Mouse (Mus musculus) ZHBTc4 (cell line): ENCODE data around the gene Poldip3.
"Not testable (repeated sequence)": the region's sequence is repeated elsewhere in the genome, so short reads cannot be mapped to it uniquely, and the experiment has no call there.

ENCODE experiments used
- DNase-seq: peaks from one replicate; pipeline ENCODE4 v3.0.0-alpha.2; 2011; ENCODE audit warnings: low read depth, low spot score

Gene Poldip3

DNA sequence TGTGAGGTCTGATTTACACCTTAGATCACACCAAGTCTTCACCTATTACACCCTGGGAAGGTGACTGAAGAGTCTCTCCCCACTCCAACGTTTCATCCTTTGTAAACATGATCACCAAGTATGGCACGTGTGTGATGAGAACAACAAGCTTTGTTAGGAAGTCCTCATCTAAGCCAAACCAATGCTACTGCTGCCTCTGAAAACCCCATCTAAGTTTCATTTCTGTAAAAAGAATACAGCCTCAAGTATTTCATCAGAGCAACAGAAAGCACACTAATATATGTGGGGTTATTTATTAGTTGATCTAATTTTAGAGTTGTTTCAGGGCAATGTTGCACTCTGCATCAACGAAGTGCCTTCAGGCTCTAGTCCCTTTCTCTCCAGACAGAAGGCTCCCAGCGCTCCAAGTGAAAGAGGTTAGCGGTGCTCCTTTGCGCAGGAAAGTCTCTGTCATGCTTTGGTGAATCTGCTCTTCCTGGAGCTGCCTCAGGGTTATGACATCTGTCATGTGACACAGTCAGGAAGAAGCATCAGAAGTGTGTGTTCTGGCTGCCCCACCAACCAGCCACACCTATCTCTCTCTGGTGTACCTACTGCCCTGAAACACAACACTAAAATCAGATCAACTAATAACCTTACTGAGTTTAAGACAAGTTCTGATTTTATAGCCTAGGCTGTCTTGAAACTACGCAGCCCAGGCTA lies 19.5 kb downstream of the Poldip3 start:
- DNase-seq: no peak

DNA sequence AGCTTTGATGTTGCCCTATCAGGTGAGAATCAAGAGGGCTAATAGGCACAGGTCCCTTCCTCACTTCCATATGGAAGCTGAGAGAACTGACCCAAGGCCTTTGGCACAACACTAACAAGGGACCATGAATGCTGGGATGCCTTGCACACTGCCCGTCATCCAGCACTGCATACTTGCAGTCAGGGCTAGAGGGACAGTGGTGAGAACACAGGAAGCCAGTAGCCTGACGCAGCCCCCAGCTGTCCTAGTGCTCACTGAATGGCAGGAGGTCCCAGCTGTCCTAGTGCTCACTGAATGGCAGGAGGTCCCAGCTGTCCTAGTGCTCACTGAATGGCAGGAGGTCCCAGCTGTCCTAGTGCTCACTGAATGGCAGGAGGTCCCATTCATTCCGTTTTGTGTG lies 22.1 kb downstream of the Poldip3 start:
- not testable (repeated sequence) for DNase-seq

DNA sequence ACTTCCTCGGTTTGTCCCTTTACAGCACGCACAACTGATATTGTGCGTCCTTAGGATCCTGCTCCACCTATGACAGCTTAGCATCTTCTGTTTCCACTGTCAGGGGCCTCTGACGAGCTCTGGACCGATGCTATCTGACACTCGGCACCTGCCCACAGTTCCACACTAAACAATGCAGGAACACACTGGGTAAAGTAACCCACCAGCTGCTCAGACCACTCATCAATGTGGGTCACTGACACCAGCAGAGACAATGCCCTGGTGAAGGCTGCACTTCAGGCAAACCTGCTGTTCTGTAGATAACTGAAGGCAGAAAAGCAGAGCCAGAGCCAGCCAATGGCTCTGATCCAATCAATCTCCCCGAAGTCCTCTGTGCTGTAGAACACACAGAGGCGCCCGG lies 22.6 kb downstream of the Poldip3 start:
- no peak for DNase-seq

DNA sequence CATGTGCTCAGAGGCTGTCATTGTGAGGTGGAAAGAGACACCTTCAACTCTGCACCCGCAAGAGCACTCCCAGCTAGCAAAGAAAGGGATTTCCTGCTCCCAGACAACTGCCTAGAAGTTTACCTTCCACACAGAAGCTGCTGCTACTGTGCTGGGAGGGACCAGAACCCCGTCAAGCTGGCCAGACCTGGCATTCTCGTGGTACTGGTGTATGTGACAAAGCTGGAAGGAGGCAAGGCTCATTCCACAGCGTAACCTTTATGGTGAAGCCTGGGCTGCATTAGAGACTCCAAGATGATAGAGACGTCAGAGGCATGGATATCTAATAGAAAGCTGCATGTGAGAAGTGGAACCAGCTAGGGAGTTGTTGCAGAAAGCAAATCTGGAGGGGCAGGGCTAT lies 24.6 kb downstream of the Poldip3 start:
- DNase-seq: no peak

DNA sequence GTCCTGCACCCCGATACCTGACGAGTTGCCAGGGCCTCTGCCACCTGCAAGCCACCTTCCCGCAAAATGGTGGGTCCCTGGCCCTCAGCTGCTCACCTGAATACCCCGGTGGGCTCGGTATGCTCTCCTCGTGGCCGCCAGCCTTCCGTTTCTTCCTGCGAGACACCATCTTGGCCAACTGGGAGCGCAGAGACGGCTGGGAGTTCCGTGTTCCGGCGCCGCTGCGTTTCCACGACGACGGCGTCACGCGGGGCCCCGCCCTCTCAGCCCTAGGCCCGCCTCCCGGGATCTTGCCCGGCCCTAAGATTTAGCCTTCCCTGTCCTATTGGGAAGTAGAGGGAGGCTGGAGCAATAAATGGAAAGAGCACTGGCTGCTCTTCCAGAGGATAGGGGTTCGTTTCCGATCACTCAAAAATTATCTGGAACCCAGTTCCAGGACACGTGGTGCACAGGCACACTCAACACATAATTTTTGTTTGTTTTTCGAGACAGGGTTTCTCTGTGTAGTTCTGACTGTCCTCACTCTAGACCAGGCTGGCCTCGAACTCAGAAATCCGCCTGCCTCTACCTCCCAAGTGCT lies 26.5 kb downstream of the Poldip3 start, which contains the start of gene Rrp7a:
Rrp7a (minus strand) TSS at position 236 of the 580 bp plus-strand sequence.
- peak; percentile 97 for DNase-seq

DNA sequence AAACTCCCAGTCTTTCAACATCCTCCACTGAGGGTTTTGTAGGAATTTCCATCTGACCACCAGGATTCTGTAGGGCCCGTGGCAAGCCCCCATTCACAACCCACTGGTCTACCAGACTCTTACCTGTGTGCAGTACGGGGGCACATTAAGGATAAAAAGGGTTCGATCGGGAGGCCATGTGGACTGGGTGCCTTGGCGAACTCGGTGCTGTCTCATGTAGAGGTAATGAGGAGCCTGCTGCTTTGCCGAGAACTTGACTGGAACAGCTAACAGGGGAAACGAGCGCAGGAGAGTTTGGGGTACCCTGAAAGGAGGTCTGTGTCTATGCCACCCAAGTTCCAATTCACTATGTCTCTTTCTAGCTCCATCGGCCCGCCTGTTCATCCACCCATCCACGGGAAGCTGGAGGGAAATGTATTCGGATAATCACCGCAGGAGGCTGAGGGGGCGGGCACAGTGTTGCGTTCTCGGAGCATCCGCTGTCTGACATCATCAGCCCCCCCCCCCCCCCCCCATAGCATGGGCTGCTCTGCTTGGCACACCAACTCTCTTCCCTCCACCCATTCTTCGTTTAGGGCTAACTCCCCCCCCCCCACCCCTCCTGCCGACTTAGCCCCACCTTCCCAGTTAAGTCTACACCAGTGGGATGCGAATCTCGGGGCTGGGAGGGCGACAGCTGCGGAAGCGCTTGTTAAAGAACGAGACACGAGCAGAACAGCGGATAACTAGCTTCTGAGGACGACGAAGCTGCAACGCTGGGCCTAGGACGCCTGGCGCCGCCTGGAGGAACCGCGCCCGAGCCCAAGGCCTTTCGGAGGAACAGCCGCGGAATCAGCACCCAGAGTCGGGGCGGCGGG lies 27.2 kb downstream of the Poldip3 start:
- DNase-seq: peak; percentile 82

DNA sequence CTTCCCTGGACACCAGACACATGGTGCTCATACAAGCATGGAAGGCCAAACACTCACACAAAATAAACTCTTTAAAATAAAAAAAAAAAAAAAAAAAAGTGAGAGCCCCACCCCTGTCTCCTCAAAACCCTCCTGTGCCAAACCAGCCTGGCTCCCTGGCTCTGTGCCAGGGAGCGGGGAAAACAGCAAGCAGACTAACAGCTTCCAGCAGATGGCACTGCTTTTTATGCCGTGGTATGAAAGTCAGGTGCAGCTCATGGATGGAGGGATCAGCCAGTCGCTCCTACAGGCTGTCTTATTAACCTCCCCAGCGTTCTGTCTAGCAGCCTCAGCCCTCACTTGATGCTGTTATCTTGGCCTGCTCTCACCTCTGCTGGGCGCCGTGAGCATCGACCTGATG lies 30.8 kb downstream of the Poldip3 start:
- peak; percentile 75 for DNase-seq

DNA sequence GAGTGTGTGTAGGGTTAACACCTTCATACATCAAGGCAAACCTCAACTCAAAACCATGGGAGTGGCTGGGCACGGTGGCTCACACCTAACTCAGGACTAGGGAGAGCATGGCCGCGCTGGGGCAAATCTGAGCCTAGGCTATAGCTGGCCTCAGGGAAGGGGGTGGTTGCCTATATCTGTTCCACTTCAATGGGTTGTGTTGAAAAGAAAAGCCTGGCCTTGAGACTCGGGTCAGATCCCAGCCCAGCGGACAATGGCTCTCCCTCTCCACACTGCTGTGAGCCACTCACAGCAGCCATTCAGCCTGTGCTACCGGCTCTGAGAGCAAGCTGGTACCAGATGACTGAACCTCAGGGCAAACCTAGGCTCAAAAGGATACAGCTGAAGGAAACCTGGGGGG lies 34.1 kb downstream of the Poldip3 start:
- DNase-seq: peak; percentile 53

DNA sequence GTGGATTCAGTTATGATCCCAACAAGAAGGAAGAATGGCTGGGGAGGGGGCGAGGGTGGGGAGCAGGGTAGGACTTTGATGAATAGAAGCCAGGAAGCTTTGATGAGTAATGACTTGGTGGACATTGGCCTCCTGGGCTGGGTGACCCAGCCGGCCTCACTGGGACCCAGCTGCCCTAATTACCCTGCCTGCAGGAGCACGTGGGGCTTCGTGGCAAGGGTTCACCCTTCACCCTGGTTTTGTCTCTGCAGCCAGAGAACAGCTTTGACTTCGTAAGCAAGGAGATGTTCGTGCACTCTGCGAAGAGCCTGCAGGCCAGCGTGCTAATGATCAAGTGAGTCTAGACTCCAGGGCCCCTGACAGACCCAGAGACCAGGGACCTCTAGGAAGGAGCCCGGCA lies 35.1 kb downstream of the Poldip3 start:
- DNase-seq: no peak

DNA sequence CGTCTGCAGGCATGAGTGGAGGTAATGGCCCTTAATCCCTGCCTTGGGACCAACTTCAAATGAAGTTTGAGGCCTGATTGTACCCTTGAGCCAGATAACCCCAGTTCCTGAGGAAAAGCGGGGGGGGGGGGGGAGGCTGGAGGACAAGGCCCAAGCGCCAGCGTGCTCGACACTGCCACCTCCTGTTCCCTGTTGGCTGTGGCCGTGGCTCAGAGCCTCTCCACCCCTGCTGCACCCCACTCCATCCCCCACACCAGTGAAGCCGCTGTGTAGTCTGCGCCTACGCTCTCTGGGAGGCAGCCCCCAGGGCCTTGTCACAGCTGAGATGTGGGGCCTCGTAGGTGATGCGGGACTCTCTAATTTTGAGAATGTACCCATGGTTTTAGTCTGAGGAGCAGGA lies 36.3 kb downstream of the Poldip3 start:
- no peak for DNase-seq

DNA sequence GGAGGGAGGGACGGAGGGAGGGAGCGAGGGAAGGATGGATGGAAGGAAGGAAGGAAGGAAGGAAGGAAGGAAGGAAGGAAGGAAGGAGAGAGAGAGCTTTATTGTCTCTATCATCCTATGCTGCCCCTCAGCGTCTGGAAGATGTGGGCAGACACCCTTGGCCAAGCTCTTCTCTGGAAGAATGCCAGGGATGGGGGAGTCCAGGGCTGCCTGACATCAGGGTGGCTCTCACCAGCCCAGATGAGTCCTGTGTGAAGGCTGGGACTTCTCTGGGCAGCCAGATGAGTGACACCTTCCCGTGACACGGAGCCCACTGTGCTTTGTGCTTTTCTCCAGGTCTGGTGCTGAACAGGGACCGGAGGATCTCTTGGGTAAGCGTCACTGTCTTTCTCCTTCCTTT lies 37.3 kb downstream of the Poldip3 start:
- no peak for DNase-seq

DNA sequence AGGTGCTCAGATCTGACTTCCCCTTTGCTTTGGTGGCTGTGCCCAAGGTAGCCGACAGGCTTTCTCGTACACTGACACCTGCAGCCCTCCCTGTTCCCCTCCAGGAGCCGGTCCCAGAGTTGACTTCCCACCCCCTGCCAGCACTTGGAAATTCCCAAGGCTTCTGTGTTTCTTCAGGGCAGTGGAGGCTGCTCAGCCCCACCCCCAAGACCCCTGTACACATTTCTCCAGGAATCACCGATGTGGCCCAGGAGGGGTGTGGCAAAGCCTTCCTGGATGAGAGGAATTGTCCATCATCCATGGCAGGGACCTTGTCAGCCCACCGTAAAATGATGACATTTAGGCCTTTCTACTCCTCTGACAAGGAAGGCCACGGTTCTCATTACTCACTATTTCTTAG lies 37.9 kb downstream of the Poldip3 start:
- no peak for DNase-seq

DNA sequence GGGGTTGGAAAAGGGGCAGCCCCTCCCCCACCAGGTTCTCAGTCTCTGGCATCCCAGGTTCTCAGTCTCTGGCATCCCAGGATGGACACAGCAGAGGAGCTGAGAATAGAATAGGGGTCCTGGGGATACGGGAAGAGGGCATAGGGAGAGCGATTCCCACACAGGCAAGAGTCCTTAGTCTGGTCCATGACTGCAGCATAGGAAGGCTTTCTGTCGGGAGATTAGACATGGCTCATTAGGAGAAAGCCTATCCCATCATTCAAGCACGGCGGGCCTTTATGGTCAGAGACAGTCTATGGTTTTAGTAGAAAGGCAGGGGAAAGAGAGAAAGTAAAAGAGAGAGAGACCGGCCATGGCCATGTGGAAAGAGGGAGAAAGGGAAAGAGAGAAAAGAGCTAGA lies 41.4 kb downstream of the Poldip3 start:
- no peak for DNase-seq

DNA sequence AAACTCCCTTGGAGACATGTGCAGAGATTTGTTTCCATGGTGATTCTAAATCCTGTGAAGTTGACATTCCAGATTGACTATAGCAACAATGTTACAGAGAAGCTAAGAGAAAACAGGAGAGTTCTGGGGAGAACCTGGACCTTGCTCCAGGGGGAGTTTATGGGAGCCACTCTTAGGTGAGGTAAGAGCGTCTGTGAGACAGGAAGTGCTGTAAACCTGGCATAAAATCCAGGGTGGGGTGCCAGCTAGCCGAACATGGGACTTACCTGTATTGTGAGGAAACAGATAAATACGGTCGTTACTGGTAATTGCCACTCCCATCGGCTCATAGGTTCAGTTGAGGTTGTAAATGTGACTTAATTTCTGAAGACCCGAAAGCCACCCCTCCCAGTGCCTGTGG lies 42.8 kb downstream of the Poldip3 start:
- no peak for DNase-seq

DNA sequence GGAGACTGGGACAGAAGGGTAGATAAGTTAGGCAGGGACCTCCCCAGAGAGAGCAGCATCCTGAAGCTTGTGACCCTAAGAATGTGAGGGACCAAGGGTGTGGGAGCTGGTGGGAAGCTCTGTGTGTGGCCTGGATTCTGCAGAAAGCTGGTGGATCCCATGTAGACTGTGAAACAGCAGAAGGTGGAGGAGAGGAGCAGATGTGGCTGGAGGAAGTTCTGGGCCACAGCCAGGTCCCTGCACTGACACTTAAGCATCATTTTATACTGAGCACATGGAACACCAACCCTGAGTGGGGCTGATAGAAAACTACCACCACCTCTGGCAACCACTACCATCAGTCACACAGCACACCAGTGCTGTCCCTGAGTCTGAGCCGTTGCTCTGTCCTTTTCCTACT lies 46.1 kb downstream of the Poldip3 start:
- DNase-seq: no peak

DNA sequence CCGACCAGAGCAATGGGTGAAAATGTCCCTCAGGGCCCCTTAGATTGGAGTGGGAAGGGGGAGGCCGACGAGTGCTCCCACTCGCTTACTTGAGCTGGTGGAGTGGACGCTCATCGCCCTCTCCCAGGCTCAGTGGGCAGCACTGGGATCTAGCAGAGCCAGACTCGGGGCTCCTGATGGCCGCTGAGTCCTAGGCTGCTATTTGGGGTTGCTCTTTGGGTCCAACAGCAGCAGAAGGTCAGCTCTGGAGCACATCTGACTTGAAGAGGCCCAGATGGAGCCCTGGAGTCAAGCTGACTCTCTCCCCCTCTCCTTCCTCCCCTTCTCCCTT lies 48.9 kb downstream of the Poldip3 start:
- DNase-seq: no peak

DNA sequence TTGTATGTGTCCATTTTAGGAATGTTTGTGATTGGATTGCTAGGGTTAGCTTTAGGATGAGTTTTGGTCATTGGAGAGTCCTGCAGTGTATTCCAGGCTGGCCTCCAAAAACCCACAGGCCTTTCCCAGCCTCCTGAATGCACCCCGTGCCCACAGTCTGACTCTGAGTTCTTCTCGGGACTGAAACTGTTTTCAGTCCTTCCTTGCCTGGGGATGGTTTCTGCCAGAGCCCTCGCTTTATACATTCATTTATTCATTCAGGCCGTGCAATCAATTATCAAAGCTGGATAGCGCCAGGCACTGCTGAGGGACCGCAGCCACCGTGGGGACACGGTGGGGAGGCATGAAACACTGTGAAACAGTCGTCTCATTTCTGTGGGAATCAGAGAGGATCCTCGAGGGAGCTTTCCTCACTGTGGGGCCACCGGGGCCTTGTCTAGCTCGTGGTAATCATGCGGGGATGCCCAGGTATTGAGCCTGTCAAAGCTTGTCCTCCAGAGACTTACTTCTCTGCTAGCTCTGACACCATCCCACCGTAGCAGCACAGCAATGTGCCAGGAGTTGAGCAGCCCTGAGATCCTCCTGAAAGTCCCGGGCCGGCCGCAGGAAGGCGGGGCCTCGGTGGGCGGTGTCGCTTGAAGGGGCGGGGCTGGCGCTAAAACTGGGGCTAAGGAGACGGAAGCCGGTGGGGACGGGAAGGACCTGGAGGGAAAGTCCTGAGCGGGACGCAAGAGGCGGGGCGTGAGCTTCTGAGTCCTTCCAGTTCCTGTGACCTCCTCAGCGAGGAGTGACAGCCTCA lies 49.5 kb downstream of the Poldip3 start:
- peak; percentile 98 for DNase-seq

DNA sequence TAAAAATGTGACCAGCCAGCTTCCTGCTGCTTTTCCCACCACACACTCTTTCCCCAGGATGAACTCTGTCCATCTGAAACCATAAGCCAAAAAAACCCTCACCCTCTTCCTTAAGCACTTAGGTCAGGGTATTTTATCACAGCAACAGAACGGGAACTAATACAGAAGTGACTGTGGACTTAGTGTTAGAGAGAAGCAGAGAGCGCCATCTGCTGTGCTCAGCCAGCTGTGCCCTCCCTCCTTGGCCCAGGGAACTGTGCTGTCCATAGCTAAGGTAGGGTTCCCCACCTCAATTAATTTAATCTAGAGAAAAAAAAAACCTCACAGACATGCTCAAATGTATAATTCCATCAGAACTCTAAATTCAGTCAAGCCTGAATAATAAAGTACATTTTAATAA lies 53.2 kb downstream of the Poldip3 start:
- no peak for DNase-seq

DNA sequence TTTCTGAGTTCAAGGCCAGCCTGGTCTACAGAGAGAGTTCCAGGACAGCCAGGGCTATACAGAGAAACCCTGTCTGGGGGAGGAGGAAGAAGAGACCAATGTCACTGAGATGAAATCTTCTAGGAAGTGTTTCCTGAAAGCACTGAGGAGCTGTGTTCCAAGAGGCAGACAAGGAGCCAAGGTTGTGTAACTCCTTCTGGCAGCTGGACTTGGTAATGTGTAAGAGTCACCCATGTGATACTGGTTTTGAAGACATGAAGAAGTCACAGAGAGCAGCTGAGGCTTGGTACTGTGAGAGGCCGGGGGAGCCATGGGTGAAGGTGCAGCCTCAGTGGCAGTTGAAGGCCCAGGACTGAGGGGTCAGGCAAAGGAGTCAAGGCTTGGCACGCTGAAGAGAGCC lies 55.5 kb downstream of the Poldip3 start:
- DNase-seq: no peak

DNA sequence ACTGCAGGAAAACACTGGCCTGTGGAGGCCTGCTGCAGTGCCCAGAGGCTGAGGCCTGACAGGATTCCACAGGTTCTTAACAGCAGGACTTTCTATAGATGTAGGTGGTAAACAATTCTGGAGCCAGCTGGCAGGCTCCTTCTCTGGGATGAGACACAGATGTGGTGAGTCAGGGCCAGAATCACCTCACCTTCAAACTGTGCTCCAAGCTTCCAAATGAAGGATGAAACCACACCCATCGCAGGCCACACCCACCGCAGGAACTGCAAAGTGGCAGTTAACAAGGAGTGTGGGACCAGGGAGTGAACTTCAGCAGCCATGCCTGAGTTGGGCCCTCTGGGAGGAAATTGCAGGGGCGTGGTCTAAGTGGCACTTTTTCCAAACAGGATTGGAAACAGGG lies 58.3 kb downstream of the Poldip3 start:
- peak; percentile 94 for DNase-seq

DNA sequence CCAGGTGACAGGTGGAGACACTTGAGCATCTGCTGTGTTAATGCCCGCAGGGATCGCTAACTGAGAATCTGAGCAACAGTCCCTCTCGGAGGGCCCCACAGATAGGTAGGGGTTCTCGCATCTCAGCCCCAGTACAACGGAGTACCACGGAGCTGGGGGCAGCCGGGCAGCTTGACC lies 59.9 kb downstream of the Poldip3 start, which contains the start of gene Serhl:
Serhl (plus strand) TSS at position 78 of the 177 bp plus-strand sequence.
- DNase-seq: no peak
